Mouse (Mus musculus): ENCODE measurements at regions not wholly inside any gene's neighbourhood (a gene's known extent, or its start where the extent isn't known, plus 50 kb on each side); places are given as distances from the start of the nearest gene placed in this dataset.

GRCm38 (mm10) chr2:146610896-146611295 is 98.8 kb upstream of the Ralgapa2 start:
- TF ChIP-seq GATA4 (IDR thresholded peaks at IDR 0.05; ENCODE audit: insufficient replicate concordance, low read length) = no peak

GRCm38 (mm10) chr2:146611886-146612521 is 99.9 kb upstream of the Ralgapa2 start:
- no peak for TF ChIP-seq GATA4 (IDR thresholded peaks at IDR 0.05; ENCODE audit: insufficient replicate concordance, low read length)

- no peak for TF ChIP-seq GATA4 (IDR thresholded peaks at IDR 0.05; ENCODE audit: insufficient replicate concordance, low read length)
Measured at GRCm38 (mm10) chr2:146612522-146613288, 100.6 kb upstream of the Ralgapa2 start.

- no peak for TF ChIP-seq GATA4 (IDR thresholded peaks at IDR 0.05; ENCODE audit: insufficient replicate concordance, low read length)
Measured at GRCm38 (mm10) chr2:146621167-146621566, 109.0 kb upstream of the Ralgapa2 start.

- no peak for TF ChIP-seq GATA4 (IDR thresholded peaks at IDR 0.05; ENCODE audit: insufficient replicate concordance, low read length)
Measured at GRCm38 (mm10) chr2:146623052-146623451, 110.9 kb upstream of the Ralgapa2 start.

- no peak for TF ChIP-seq GATA4 (IDR thresholded peaks at IDR 0.05; ENCODE audit: insufficient replicate concordance, low read length)
Measured at GRCm38 (mm10) chr2:146624207-146624606, 112.1 kb upstream of the Ralgapa2 start.

GRCm38 (mm10) chr2:146625166-146625751 is 113.1 kb upstream of the Ralgapa2 start:
- no peak for TF ChIP-seq GATA4 (IDR thresholded peaks at IDR 0.05; ENCODE audit: insufficient replicate concordance, low read length)

GRCm38 (mm10) chr2:146626531-146626930 is 114.4 kb upstream of the Ralgapa2 start:
- TF ChIP-seq GATA4 (IDR thresholded peaks at IDR 0.05; ENCODE audit: insufficient replicate concordance, low read length) = no peak

- TF ChIP-seq GATA4 (IDR thresholded peaks at IDR 0.05; ENCODE audit: insufficient replicate concordance, low read length) = no peak
Measured at GRCm38 (mm10) chr2:146630179-146630578, 118.0 kb upstream of the Ralgapa2 start.

- TF ChIP-seq GATA4 (IDR thresholded peaks at IDR 0.05; ENCODE audit: insufficient replicate concordance, low read length) = no peak
Measured at GRCm38 (mm10) chr2:146631098-146631497, 119.0 kb upstream of the Ralgapa2 start.

- no peak for TF ChIP-seq GATA4 (IDR thresholded peaks at IDR 0.05; ENCODE audit: insufficient replicate concordance, low read length)
Measured at GRCm38 (mm10) chr2:146633329-146634070, 121.4 kb upstream of the Ralgapa2 start.

GRCm38 (mm10) chr2:146637573-146637972 is 125.4 kb upstream of the Ralgapa2 start:
- TF ChIP-seq GATA4 (IDR thresholded peaks at IDR 0.05; ENCODE audit: insufficient replicate concordance, low read length) = no peak

- no peak for TF ChIP-seq GATA4 (IDR thresholded peaks at IDR 0.05; ENCODE audit: insufficient replicate concordance, low read length)
Measured at GRCm38 (mm10) chr2:146646237-146646972, 134.3 kb upstream of the Ralgapa2 start.

GRCm38 (mm10) chr2:146646973-146647282 is 134.8 kb upstream of the Ralgapa2 start:
- TF ChIP-seq GATA4 (IDR thresholded peaks at IDR 0.05; ENCODE audit: insufficient replicate concordance, low read length) = no peak

- no peak for TF ChIP-seq GATA4 (IDR thresholded peaks at IDR 0.05; ENCODE audit: insufficient replicate concordance, low read length)
Measured at GRCm38 (mm10) chr2:146661346-146661745, 149.2 kb upstream of the Ralgapa2 start.

Measured in liver, adult (tissue).